Mouse (Mus musculus) liver, adult (tissue): ENCODE data around the gene G3bp1.

Experiments used
- GATA4 ChIP-seq: IDR thresholded peaks from 2 replicates; pipeline ENCODE4 v1.6.1; 2014; ENCODE audit warnings: mild to moderate bottlenecking, low read length; ENCODE audit not compliant: insufficient replicate concordance

G3bp1 gene

GRCm38 (mm10) chr11:55455166-55455565 is 14.3 kb upstream of the G3bp1 start:
- peak; percentile 67; the same call in 1 of the 2 replicates for TF ChIP-seq GATA4

DNA sequence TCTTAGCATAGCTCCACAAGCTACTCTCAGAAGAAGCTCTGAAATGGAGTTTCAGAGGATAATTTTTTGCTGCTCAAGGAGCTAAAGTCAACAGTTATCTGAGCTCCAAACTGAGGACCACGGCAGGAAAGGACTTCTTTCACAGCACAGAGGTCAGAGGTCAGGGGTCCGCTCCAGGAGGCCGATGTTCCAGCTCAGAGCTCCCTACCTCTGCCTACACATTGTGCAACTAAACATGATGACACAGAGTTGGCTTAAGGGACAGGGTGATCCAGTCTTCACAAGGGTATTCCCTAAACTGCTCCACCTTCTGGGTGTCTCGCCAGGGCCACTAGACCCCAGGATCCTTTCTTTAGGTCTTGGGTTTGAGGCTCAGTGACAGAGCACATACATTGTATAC is 11.0 kb upstream of the G3bp1 start:
- no peak for TF ChIP-seq GATA4

DNA sequence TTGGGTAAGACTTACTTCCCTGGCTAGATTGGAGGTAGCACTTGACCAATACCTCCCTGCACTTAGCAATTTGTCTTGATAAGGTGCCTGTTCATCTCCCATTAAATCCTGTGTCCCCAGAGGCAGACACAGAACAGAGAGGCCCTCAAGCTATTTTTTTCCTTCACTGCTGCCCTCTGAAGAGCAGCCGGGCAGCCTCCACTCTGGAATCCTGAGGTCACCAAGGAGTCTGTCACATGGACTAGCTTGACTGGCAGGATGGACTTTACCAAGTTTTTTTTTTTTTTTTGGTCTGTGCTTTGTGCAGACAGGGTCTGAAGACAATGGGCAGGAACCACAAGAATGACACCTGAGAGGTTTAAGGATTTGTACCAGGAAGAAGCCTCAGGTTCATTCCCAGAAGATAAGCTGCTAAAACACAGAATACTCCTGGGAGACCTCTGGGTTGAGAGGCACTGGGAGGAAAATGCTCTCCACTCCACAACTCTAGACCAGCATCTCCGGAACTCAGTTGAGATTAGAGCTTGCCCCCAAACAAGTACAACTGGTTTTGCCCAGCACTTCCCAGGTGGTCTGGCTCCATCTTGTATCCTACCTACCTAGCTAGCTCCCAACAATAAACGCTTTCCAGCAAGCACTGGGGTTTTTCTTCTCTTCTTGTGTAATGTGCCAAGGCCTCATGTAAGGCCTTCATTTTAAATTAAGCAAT is 9.5 kb upstream of the G3bp1 start:
- TF ChIP-seq GATA4: no peak

- no peak for TF ChIP-seq GATA4
These were observed 8.9 kb upstream of the G3bp1 start for GRCm38 (mm10) chr11:55460559-55461018.

- peak; percentile 78; the same call in 1 of the 2 replicates for TF ChIP-seq GATA4
These were observed 8.4 kb upstream of the G3bp1 start, which contains the start of gene Atox1 for GRCm38 (mm10) chr11:55461019-55461645. Gene Atox1, minus strand, starts transcription at chr11:55461239.

- no peak for TF ChIP-seq GATA4
These were observed 7.3 kb upstream of the G3bp1 start for GRCm38 (mm10) chr11:55462149-55462548.

DNA sequence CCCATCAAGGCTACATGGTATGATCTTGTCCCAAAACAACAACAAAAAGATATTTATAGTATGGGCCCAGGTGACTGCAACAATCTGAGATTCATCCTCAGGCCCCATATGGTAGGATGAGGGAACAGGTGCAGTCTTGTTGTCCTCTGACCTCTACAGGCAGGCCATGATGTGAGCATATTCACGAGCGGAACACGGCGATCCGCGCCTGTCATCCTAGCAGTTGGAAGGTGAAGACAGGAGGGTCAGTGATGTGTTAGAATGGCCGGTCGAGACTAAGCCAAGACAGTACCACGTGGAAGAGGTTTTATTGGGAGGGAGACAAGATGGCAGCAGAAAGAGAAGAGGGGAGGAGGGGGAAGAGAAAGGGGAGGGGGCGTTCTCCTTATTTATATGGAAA is 4.8 kb upstream of the G3bp1 start:
- no peak for TF ChIP-seq GATA4

DNA sequence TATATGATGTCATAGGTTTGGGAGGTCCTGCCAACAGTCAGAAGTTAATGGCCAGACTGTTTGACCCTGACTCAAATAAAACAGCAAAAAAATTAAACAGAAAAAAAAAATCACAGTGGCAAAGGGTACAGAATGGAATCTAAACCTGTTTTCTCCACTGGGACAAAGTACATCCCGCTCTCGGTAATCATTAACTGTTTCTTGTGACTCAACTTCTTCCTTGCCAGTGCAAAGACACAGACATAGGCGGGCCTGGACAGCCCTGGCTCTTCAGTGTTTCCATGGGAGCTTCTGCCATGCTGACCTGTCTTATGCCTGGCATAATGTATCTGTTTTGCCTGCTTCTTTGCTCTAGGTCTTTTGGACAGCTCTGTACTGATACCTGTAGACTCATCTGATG is 4.3 kb upstream of the G3bp1 start:
- no peak for TF ChIP-seq GATA4

DNA sequence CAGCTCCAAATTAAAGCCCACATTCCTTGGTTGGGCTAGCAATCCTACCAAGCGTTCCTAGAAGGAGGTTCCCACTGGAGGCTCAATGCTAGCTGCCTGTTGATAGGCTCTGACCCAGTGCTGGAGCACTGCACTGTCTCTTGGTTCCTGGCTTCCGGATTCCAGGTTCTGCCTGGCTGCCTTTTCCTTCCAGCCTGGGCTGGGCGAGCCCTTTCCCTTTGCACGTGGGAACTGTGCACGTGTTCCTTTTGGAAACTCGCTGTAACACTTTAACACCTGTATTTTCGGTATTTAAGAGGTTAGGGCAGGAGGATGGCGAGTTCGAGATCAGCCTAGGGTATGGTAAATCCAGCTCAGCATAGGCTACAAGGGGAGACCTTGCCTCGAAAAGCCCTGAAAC is 1.5 kb upstream of the G3bp1 start:
- no peak for TF ChIP-seq GATA4

DNA sequence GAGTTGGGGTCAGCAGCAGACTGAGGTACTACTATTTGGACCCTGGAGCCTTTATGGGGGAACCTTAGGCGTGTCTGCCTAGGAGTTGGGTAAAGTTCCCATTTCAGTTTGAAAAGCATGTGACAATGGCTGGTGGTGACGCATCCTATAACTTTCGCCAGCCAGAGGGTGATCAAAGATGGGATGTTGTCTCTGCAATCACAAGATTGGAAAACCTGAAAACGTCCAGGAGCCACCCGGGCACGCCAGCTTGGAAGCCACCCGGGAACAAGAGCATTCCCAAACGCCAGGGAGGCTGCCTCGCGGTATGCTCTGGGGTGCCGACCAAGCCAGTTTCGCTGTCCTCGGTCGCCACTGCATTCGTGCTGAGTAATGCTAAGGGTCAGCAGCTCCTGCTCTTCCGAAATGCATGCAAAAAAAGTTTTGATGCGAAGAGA is 856 bp upstream of the G3bp1 start:
- TF ChIP-seq GATA4: no peak

GRCm38 (mm10) chr11:55469923-55470691 is 622 bp downstream of the G3bp1 start:
- TF ChIP-seq GATA4: no peak

GRCm38 (mm10) chr11:55470761-55471160 is 1.3 kb downstream of the G3bp1 start:
- TF ChIP-seq GATA4: no peak

- TF ChIP-seq GATA4: no peak
These were observed 2.0 kb downstream of the G3bp1 start for GRCm38 (mm10) chr11:55471467-55471866.

DNA sequence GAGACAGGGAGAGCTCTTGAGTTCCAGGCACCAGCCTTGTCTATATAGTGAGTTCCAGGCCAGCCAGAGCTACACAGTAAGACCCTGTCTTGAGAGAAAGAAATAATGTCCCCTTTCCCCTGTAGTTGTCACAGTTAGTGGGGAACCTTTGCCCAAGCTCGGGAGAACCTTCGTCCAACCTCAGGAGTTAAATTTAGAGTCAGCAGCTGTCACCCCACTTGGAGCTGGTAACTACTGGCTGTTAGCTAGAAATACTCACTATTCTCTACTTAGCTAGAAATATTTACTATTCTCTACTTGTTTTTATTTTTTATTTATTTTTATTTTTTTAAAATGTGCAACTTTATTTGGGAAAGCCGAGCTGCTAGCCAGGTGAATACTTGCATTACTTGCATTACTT is 3.7 kb downstream of the G3bp1 start:
- TF ChIP-seq GATA4: no peak

DNA sequence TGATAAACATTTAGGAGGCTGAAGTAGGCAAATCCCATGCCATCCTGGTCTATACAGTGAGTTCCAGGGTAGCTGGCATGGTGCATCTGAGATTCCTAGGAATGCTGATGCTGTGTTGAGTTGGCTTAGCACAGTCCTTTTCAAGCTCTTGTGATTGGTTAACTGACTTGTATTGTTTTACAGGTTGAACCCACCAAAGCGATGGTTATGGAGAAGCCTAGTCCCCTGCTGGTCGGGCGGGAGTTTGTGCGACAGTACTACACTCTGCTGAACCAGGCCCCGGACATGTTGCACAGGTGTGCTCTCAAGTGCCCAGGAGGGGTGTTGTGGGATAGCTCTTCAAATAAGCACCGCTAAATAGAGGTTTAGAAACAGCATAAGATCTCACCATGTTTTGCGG is 16.0 kb downstream of the G3bp1 start:
- no peak for TF ChIP-seq GATA4

GRCm38 (mm10) chr11:55496158-55496557 is 26.7 kb downstream of the G3bp1 start:
- TF ChIP-seq GATA4: no peak
